Mouse (Mus musculus): ENCODE results near the gene Tgtp2.
"Not testable (repeated sequence)": the region's sequence is repeated elsewhere in the genome, so short reads cannot be mapped to it uniquely, and the experiment has no call there.

Gene Tgtp2

DNA sequence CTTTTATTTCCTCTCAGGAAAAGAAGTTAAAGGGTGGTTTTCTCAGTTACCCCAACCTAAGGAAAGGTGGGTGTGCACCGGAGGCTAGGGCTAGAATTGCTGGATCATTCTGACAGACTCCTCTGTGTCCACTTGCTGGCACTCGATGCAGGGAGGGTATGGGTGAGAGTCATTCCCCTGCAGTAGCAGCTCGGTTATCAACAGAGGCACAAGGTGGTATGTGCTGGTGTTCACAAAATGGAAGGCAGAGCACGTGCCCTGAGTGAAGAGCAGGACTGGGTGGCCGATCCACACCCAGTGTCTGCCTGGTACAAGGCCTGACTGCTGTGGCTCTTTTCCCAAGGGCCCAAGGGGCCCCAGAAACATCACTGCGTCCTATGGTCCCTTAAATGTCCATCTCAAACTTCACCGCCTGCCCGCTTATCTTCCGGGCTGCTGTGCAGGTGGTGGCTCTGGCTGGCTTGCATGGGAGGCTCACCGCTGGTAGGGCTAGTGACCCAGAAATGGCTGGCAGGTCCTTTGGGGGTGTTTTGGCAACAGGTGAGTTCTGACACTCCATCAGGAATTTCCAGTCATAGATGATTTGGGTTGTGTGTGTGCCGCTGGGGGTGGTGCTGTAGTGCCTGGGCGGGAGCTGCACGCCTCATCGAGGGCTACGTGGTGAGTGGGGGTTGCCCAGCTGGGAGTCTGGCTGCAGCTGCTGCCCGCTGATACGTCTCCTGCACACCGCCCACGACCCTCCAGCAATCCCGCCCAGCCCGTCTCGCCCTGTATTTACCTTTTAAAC is 24.0 kb upstream of the Tgtp2 start:
- in situ Hi-C loops (cut with MboI; ENCODE audit: low sequenced_read_pairs), result loop anchor here (25.0 kb wide), 1 partner anchor 226 kb away; the partner anchor contains the start of gene Irgm1

DNA sequence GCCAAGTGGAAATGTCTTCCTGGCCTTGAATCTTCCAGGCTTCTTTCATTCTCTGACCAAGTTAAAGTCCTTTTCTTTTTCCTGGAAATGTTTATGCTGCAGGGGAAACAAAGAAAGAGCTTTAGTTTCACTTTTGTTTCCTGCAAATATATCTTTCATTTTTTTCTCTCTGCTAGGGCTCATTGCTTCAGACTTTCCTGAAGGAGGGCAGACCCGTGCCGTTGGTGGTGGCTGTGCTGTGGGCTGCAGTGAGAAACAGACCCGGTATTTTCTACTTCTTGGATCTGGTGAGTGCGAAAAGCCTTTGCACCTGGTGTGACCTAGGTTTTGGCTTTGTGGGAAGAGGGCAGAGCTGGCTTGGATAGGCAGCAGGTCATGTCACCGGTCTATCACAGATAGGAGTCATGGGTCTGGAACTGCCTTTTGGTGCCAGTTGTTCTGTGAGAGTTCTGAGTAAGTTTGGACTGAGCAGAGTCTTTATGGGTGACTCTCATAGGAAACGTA is 22.9 kb upstream of the Tgtp2 start:
- in situ Hi-C loops (cut with MboI; ENCODE audit: low sequenced_read_pairs), result loop anchor here (25.0 kb wide), 1 partner anchor 225 kb away; the partner anchor contains the start of gene Irgm1

DNA sequence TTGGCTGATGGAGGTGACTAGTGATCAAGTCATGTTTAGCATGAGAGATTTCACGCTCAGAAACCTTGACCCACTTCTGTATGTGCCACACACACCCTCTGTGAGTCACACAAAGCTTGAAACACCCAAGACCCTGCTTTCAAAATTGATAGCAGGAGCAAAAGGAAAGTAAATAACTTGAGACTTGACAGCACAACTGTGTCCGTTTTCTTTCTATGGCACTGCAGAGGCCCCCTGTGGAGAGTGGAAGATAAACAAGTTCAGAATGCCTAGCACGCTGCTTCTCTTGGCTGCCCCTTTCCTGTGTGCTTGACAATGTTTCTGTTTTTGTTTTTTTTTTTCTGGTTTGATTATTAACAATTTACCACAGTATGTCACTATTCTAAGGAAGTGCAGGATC is 20.9 kb upstream of the Tgtp2 start:
- in situ Hi-C loops (cut with MboI; ENCODE audit: low sequenced_read_pairs), result loop anchor here (25.0 kb wide), 1 partner anchor 223 kb away; the partner anchor contains the start of gene Irgm1

DNA sequence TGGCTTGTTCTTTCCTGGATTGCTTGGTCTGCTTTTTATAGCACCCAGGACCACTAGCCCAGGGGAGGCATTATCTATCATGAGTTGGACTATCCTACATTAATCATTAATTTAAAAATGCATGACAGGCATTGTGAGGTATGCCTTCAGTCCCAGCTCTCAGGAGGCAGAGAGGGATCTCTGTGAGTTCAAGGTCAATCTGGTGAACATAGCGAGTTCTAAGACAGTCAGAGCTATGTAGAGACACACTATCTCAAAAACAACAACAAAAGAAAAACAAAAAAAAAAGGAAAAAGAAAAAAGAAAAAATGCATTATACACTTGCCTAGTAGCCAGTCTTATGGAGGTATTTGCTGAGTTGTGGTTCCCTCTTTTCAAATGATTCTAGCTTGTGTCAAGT is 20.4 kb upstream of the Tgtp2 start:
- in situ Hi-C loops (cut with MboI; ENCODE audit: low sequenced_read_pairs), result loop anchor here (25.0 kb wide), 1 partner anchor 222 kb away; the partner anchor contains the start of gene Irgm1

DNA sequence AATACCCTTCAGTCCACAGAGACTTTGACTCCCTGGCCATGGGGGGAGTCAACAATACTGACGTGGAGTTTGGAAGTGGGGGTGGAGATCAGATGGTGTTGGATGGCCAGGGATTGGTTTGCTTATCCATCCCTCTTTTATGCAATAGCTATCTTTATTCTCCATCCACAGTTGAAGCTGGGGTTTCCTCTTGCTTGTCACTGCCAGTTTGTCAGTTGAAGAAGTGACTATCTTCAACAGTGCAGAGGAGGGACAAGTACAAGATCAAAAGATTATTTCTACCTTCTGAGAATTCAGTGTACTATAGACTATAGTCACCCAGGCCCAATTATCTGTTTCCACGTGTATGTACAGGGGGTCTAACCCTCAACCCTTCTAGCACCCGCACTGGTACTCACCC is 19.8 kb upstream of the Tgtp2 start:
- in situ Hi-C loops (cut with MboI; ENCODE audit: low sequenced_read_pairs), result loop anchor here (25.0 kb wide), 1 partner anchor 222 kb away; the partner anchor contains the start of gene Irgm1

DNA sequence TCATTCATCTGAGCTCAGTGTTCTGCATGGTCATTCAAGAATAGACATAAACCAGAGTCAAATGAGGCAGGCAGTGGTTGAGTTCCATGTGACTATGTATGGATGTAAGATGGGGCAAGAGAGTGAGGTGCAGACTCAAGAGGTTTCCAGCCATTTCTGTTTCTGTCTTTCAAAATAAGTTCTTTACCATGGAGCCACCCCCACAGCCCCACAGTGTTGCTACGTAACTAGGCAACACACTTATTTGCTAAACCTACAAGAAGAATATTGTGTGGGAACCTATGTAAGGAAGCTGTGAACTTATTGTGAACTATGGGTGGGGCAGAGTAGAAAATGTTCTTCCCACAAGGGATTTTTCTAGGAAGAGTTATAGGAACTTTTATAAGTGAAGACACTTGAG is 19.1 kb upstream of the Tgtp2 start:
- in situ Hi-C loops (cut with MboI; ENCODE audit: low sequenced_read_pairs), result loop anchor here (25.0 kb wide), 1 partner anchor 221 kb away; the partner anchor contains the start of gene Irgm1

DNA sequence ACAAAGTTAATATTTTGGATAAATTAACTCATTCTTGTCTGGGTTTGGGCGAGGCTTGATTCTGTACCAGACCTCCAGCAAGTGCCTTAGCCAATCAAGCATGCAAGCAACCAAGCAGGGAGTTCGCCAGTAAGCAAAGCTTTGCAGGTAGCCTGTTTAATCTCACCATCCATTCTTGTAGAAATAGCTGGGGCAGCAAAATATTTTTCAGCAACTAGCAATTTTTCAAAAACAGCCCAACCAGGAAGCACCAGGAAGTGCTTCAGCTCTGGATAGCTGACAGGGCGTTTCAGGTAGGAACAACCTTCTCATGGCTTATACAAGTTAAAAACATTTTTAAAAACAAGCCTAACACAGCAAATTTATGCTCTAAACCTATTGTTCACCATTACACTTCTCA is 17.9 kb upstream of the Tgtp2 start:
- in situ Hi-C loops (cut with MboI; ENCODE audit: low sequenced_read_pairs), result loop anchor here (25.0 kb wide), 1 partner anchor 220 kb away; the partner anchor contains the start of gene Irgm1

DNA sequence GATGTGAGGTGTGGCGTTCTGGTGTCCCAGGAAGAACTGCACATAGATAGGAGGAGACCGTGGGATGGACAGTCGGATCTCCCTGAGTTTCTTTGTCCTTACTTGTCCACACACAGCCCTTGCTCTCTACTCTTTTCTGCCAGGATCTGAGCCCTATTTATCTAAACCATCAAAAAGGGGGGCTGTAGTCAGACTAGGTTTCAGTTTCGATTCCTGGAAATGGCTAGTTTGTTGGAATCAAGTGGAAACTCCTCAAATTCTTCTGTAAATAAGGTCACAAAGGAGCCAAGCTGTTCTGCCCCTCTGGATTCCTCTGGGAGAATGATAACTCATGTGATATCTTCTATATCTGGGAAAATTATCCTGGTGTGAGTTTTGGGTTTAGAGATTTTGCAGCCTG is 17.4 kb upstream of the Tgtp2 start:
- in situ Hi-C loops (cut with MboI; ENCODE audit: low sequenced_read_pairs), result loop anchor here (25.0 kb wide), 1 partner anchor 219 kb away; the partner anchor contains the start of gene Irgm1

DNA sequence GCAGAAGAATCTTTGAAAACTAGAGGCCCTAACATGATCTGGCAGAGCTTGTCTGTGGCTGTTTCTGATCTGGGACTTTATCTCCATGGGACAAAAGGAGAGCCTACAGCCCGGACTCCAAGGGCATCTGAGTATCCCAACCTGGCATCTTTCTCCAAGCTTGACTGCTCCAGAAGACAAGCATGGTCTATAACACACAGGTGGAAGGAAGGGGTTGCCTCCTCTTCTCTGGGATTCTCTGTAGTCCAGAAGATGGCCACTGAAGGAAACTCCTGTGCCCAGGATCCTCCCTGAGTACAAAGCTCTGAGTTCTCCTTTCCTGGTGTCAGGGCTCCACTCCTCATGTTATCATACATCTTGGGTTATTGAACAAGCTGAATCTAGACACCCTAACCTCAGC is 16.6 kb upstream of the Tgtp2 start:
- in situ Hi-C loops (cut with MboI; ENCODE audit: low sequenced_read_pairs), result loop anchor here (25.0 kb wide), 1 partner anchor 218 kb away; the partner anchor contains the start of gene Irgm1

DNA sequence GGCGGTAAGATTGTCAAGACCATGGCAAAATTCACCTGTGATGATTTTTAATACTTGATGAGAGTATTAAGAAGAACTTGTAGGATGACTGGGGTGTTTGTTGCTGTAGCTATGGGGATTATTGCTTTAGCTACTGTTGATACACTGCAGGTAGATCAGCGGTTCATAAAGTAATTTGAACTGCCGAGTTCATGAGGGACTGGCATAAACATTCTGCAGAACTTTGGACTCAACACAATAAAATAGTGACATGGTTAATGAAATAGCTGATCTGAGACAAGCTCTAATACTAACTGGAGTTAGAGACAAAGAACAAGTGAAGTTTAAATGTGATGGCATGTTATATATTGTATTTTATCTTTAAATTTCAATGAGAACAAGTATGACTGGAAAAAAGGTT is 14.7 kb upstream of the Tgtp2 start:
- in situ Hi-C loops (cut with MboI; ENCODE audit: low sequenced_read_pairs), result loop anchor here (25.0 kb wide), 1 partner anchor 216 kb away; the partner anchor contains the start of gene Irgm1

DNA sequence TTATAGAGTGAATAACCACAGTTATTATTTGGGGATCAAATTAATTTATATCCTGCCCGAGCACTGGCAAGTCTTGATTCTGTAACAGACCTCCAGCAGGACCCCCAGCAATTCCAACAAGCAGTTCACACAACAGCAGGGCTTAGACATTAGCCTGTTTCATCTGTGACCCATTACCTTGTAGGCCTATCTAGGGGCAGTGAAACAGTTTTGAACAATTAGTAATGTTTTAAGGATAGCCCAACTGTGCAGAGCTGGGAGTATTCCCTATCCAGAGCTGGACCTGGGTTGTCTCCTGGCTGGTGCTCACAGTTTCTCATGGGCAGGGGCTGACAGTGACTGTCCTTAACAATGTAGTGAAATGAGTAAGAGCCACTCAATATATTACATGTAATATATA is 13.0 kb upstream of the Tgtp2 start:
- in situ Hi-C loops (cut with MboI; ENCODE audit: low sequenced_read_pairs), result loop anchor here (25.0 kb wide), 1 partner anchor 215 kb away; the partner anchor contains the start of gene Irgm1

DNA sequence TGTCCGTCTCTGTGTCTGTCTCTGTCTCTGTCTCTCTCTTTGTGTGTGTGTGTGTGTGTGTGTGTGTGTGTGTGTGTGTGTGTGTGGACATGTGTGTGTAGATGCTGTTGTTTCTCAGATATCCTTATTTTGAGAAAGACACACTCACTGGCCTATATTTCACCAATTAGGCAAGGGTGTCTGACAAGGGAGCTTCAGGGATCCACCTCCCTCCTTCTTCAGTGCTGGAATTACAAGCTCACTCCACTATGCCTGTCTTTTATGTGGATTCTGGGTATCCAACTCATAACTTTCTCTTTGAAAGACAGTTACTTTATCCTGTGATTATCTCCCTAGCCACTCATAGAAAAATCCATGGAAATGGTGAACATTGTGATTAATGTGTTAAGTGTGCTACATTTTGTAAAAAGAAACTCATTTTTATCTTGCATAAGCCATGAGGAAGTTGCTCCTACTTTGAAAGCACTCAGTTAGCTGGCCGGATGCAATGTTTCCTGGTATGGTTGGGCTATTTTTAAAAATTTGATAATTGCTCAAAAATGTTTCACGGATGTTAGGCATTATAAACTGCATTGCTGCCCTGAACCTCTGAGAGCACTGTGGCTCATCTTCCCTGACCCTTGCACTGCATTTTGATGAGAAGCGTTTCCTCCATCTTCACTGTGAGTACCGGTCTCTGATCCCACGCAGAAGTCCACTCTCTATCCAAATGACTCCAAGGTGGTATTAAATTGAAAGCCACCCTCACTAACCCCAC is 12.2 kb upstream of the Tgtp2 start, which contains the start of gene Ifi47:
Gene Ifi47 (plus strand): TSS at position 587 of the 757 bp plus-strand sequence.
- in situ Hi-C loops (cut with MboI; ENCODE audit: low sequenced_read_pairs), result loop anchor here (25.0 kb wide), 1 partner anchor 214 kb away; the partner anchor contains the start of gene Irgm1

DNA sequence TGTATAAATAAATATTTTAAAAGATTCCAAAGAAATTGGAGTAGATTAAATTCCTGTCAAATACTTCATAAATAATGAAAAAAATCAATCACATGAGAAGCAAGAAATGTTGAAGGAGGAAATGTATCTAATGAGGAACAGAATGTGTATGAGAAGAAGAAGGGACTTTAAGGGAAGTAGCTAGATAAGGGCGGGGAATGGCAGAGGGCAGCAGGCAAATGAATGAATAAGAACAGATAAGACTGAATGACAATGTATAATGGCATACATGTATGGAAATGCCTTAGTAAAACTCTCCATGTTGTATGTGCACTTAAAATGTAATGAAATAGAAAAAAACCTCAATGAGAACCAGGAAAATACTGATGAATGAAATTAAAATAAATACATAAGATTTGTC is 4.4 kb upstream of the Tgtp2 start:
- in situ Hi-C loops (cut with MboI; ENCODE audit: low sequenced_read_pairs), result no loop called here

DNA sequence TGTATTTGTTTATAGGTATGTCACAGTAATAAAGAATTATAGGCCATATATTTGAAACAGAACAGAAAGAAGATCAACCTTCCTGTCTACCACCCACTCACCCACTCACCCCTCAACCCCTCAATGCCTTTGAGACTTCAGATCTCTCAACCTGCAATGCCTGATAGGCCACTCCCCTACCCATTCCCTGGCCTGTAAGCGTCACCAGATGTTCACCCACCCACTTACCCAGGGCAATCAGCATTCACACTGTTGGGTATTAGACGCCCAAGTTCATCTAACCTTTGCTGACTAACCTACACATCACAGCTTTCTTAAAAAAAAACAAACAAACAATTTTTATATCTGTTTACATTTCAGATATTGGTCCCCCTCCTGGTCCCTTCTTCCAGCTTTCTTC is 2.1 kb downstream of the Tgtp2 start:
- in situ Hi-C loops (cut with MboI; ENCODE audit: low sequenced_read_pairs), result not testable (repeated sequence)

DNA sequence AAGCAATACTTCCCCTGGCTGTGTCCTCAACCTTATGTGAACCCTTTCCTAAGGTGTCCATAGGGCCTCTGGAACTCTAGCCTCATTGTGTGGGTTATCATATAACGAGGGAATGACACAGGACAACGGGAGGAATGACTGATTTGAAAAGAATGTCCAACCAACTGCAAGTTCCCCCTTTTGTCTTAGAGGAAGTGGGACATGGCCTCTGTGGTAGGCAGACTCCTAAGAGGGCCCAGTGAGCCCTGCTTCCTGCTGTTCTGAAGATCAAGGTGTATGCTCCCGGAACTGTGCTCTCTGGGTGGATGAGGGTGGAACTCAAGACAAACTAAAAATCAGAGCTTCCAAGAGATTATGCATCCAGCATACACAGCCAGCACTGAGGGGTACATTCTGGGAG is 3.9 kb downstream of the Tgtp2 start:
- in situ Hi-C loops (cut with MboI; ENCODE audit: low sequenced_read_pairs), result not testable (repeated sequence)

DNA sequence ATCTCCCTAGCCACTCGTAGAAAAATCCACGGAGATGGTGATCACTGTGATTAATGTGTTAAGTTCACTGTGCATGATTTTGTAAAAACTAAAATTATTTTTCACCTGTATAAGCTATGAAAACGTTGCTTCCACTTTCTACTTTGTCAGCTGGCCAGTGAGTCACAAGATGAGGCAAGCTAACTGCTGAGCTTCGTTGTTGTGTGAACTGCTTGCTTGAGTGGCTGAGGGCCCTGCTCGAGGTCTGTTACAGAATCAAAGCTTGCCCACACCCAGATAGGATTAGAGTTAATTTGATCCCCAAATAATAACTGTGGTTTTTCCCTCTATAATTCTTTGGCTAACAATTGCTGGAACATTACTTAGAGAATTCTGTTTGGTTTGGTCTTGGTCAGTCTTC is 12.1 kb downstream of the Tgtp2 start:
- in situ Hi-C loops (cut with MboI; ENCODE audit: low sequenced_read_pairs), result not testable (repeated sequence)

DNA sequence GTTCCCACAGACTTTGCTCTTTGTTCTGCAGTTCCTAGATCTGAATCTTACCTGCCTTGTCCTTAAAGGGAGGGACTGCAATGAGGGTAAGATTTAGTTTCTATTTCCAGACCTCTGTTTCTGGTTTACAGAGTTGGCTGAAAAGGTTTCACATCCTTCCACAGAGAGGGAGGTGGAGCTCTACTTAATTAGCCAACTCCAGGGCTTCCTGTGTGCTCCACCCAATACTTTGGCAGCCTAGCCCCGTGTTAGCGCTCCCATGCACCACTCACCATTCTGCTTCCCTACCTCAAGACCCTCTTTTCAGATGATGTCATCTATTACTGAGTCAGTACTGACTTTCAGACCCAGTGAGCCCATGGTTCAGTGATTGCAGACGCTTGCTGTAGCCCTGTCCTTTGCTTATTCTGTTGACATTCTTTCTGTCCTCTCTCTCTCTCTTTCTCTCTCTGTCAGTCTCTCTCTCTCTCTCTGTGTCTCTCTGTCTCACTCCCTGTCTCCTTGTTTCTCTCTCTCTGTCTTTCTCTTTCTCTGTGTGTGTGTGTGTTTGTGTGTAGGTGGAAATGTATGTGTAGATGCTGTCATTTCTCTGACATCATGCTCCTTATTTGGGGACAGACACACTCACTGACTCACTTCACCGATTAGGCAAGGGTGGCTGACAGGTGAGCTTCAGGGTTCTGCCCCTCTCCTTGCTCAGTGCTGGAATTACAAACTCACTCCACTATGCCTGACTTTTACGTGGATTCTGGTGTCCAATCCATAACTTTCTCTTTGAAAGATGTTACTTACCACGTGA is 12.7 kb downstream of the Tgtp2 start, which contains the start of gene 9930111J21Rik2:
Gene 9930111J21Rik2 (minus strand): TSS at position 150 of the 799 bp plus-strand sequence.
- in situ Hi-C loops (cut with MboI; ENCODE audit: low sequenced_read_pairs), result not testable (repeated sequence)

DNA sequence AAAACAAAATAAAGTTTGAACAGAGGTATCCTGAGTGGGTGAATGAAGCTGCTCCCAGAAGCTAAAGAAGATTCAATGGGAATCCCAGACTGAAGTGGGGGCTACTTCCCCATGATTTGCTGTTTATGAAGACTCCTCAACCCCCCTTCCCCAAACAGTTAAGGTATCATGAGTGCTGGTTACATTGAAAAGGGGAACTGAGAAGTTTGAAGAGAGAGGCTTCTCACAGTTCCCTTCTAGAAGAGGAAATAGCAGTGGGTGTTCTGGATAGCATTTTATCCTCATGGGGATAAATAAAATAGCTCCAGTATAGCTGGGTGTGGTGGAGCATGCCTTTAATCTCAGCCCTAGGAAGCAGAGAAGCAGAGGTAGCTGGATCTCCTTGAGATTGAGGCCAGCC is 13.9 kb downstream of the Tgtp2 start:
- in situ Hi-C loops (cut with MboI; ENCODE audit: low sequenced_read_pairs), result not testable (repeated sequence)

DNA sequence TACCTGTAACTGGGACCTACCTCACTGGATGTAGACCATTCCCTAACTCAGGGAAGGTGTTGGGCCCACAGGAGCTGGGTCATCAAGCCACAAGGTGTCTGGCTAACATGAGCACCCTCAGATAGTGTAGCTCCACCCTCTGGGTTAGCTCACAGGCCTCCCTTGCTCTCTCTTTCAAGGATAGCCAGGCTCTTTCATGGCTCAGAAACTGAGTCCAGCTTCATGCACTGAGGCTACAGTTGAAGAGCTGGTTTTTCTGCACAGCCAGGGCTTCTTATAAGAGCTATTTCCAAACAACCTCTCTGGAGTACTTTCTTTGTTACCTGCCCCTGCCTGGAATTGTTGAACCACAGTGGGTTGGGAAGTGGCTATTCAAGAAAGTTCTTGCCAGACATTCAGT is 51.9 kb downstream of the Tgtp2 start:
- in situ Hi-C loops (cut with MboI; ENCODE audit: low sequenced_read_pairs), result not testable (repeated sequence)
